Mouse (Mus musculus): ENCODE data around the gene Gm11444. TPM values are rescaled to one million over a fixed set of nuclear protein-coding genes. Genes with fewer than 3 reads are reported as not detected.

Gm11444 gene
- polyA plus RNA-seq, 1 experiment: not detected

DNA sequence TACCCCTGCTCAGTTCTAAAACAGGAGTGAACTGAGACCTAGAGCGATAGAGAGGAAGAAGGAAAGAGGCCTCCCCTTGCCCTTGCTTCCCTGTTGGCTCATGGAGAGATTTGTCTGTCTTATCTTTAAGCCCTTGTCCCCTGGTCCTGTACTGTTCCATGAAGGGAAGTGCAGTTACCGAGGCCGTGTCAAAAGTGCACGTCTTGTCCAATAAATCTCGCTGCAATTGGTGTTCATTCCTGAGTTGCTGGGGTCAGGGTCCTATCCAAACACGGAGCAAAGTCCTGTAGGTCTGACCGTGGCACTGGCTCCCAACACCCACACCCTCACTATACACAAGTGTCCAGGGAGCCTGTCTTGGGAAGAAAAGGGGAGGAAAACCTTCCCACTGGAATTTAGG lies 24.3 kb downstream of the Gm11444 start:
- no peaks in the 10 kb centered on the region for H3K9me3 ChIP-seq (replicated peaks; ENCODE audit: control insufficient read depth, insufficient read depth, low read length, poor library complexity, severe bottlenecking)
- H3K27ac ChIP-seq (ENCODE audit: insufficient read depth, low read length): no peak overlapping the region
- no peaks in the 10 kb centered on the region for H3K36me3 ChIP-seq (ENCODE audit: control insufficient read depth, insufficient read depth, low read length, poor library complexity, severe bottlenecking)
- no peak overlapping the region for H3K4me3 ChIP-seq (ENCODE audit: low read depth, low read length)
- TF ChIP-seq EP300 (IDR thresholded peaks at IDR 0.05; ENCODE audit: insufficient read depth, low read depth, low read length): no peak
- TF ChIP-seq CTCF (IDR thresholded peaks at IDR 0.05; ENCODE audit: low read depth, low read length): no peak
- TF ChIP-seq POLR2A (IDR thresholded peaks at IDR 0.05; ENCODE audit: insufficient read depth, low read length): no peak
- peaks cover 19% of the 10 kb centered on the region for H3K27me3 ChIP-seq (ENCODE audit: control insufficient read depth, insufficient read depth, low read length, poor library complexity, severe bottlenecking)
- H3K4me1 ChIP-seq (ENCODE audit: control insufficient read depth, insufficient read depth, low read length): no peaks in the 10 kb centered on the region
- no peak overlapping the region for H3K9ac ChIP-seq (ENCODE audit: low read depth, poor library complexity, severe bottlenecking)

GRCm38 (mm10) chr11:85825031-85825430 lies 25.1 kb downstream of the Gm11444 start:
- no peaks in the 10 kb centered on the region for H3K4me1 ChIP-seq (ENCODE audit: control insufficient read depth, insufficient read depth, low read length)
- no peaks in the 10 kb centered on the region for H3K9me3 ChIP-seq (replicated peaks; ENCODE audit: control insufficient read depth, insufficient read depth, low read length, poor library complexity, severe bottlenecking)
- no peak overlapping the region for H3K9ac ChIP-seq (ENCODE audit: low read depth, poor library complexity, severe bottlenecking)
- no peak overlapping the region for H3K27ac ChIP-seq (ENCODE audit: insufficient read depth, low read length)
- peaks cover 14% of the 10 kb centered on the region for H3K27me3 ChIP-seq (ENCODE audit: control insufficient read depth, insufficient read depth, low read length, poor library complexity, severe bottlenecking)
- no peaks in the 10 kb centered on the region for H3K36me3 ChIP-seq (ENCODE audit: control insufficient read depth, insufficient read depth, low read length, poor library complexity, severe bottlenecking)
- no peak overlapping the region for H3K4me3 ChIP-seq (ENCODE audit: low read depth, low read length)
- TF ChIP-seq CTCF (IDR thresholded peaks at IDR 0.05; ENCODE audit: low read depth, low read length): no peak
- TF ChIP-seq POLR2A (IDR thresholded peaks at IDR 0.05; ENCODE audit: insufficient read depth, low read length): no peak
- TF ChIP-seq EP300 (IDR thresholded peaks at IDR 0.05; ENCODE audit: insufficient read depth, low read depth, low read length): no peak

- H3K4me1 ChIP-seq (ENCODE audit: control insufficient read depth, insufficient read depth, low read length): no peaks in the 10 kb centered on the region
- H3K4me3 ChIP-seq (ENCODE audit: low read depth, low read length): no peak overlapping the region
- no peaks in the 10 kb centered on the region for H3K9me3 ChIP-seq (replicated peaks; ENCODE audit: control insufficient read depth, insufficient read depth, low read length, poor library complexity, severe bottlenecking)
- no peak overlapping the region for H3K27ac ChIP-seq (ENCODE audit: insufficient read depth, low read length)
- no peak overlapping the region for H3K9ac ChIP-seq (ENCODE audit: low read depth, poor library complexity, severe bottlenecking)
- peaks cover 3% of the 10 kb centered on the region for H3K27me3 ChIP-seq (ENCODE audit: control insufficient read depth, insufficient read depth, low read length, poor library complexity, severe bottlenecking)
- no peak for TF ChIP-seq POLR2A (IDR thresholded peaks at IDR 0.05; ENCODE audit: insufficient read depth, low read length)
- no peak for TF ChIP-seq EP300 (IDR thresholded peaks at IDR 0.05; ENCODE audit: insufficient read depth, low read depth, low read length)
- TF ChIP-seq CTCF (IDR thresholded peaks at IDR 0.05; ENCODE audit: low read depth, low read length): no peak
- H3K36me3 ChIP-seq (ENCODE audit: control insufficient read depth, insufficient read depth, low read length, poor library complexity, severe bottlenecking): no peaks in the 10 kb centered on the region
Measured at GRCm38 (mm10) chr11:85823794-85824193, 26.3 kb downstream of the Gm11444 start.

DNA sequence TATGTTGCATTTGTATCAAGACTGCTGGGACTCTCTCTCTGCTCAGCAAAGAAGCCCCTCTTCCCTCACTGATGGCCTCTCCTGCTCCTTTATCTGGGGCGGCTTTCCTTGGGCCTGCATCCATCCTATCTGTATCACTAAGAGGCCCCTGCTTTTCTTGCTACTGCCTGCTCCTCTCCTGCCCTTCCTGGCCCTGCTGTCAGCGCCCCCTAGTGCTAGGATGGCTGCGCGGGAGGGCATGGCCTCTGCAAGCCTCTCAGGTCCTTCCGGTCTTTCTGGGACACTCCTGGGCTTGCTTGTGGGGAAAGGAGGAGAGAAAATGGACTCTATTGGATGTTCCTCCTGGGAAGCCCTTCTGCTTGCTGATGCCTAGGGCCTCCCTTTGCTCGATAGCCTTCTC lies 27.0 kb downstream of the Gm11444 start:
- Histone ChIP-seq H3K4me1 (ENCODE audit: control insufficient read depth, insufficient read depth, low read length) (no peaks in the 10 kb centered on the region), H3K9ac (ENCODE audit: low read depth, poor library complexity, severe bottlenecking) (no peak overlapping the region), H3K27ac (ENCODE audit: insufficient read depth, low read length) (no peak overlapping the region), H3K9me3 (replicated peaks; ENCODE audit: control insufficient read depth, insufficient read depth, low read length, poor library complexity, severe bottlenecking) (no peaks in the 10 kb centered on the region), H3K36me3 (ENCODE audit: control insufficient read depth, insufficient read depth, low read length, poor library complexity, severe bottlenecking) (no peaks in the 10 kb centered on the region), H3K4me3 (ENCODE audit: low read depth, low read length) (no peak overlapping the region), H3K27me3 (ENCODE audit: control insufficient read depth, insufficient read depth, low read length, poor library complexity, severe bottlenecking) (0 out of 2 replicates have a peak, but pooled peaks cover 1% of the 10 kb centered on the region)
- TF ChIP-seq POLR2A (IDR thresholded peaks at IDR 0.05; ENCODE audit: insufficient read depth, low read length) (no peak), EP300 (IDR thresholded peaks at IDR 0.05; ENCODE audit: insufficient read depth, low read depth, low read length) (no peak), CTCF (IDR thresholded peaks at IDR 0.05; ENCODE audit: low read depth, low read length) (peak; percentile 94)

DNA sequence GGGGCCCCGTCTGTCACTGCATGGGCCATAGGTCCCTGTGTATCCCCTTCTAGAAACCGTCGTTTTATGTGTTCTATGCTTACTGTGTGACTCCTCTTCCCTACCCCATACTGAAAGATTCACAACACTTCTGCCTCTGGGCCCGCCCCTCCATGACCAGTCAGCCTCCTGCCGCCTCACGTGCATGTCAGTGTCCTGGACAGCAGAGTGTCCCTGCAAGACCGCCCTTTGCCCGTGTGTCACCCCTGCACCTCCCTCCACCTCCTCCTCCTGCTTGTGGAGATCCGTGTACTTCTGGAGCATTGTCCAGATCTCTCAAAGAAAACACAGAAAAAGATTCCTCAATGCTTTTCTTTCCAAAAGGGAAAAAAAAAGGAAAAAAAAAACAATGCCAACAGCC lies 28.5 kb downstream of the Gm11444 start:
- no peak overlapping the region for H3K4me3 ChIP-seq (ENCODE audit: low read depth, low read length)
- H3K27ac ChIP-seq (ENCODE audit: insufficient read depth, low read length): no peak overlapping the region
- no peaks in the 10 kb centered on the region for H3K36me3 ChIP-seq (ENCODE audit: control insufficient read depth, insufficient read depth, low read length, poor library complexity, severe bottlenecking)
- H3K9ac ChIP-seq (ENCODE audit: low read depth, poor library complexity, severe bottlenecking): no peak overlapping the region
- 0 out of 2 replicates have a peak, but pooled peaks cover 1% of the 10 kb centered on the region for H3K27me3 ChIP-seq (ENCODE audit: control insufficient read depth, insufficient read depth, low read length, poor library complexity, severe bottlenecking)
- no peaks in the 10 kb centered on the region for H3K9me3 ChIP-seq (replicated peaks; ENCODE audit: control insufficient read depth, insufficient read depth, low read length, poor library complexity, severe bottlenecking)
- TF ChIP-seq POLR2A (IDR thresholded peaks at IDR 0.05; ENCODE audit: insufficient read depth, low read length): no peak
- H3K4me1 ChIP-seq (ENCODE audit: control insufficient read depth, insufficient read depth, low read length): no peaks in the 10 kb centered on the region

- no peak overlapping the region for H3K9ac ChIP-seq (ENCODE audit: low read depth, poor library complexity, severe bottlenecking)
- H3K27me3 ChIP-seq (ENCODE audit: control insufficient read depth, insufficient read depth, low read length, poor library complexity, severe bottlenecking): no peaks in the 10 kb centered on the region
- H3K4me1 ChIP-seq (ENCODE audit: control insufficient read depth, insufficient read depth, low read length): no peaks in the 10 kb centered on the region
Measured at GRCm38 (mm10) chr11:85820959-85821358, 29.2 kb downstream of the Gm11444 start.

More at GRCm38 (mm10) chr11:85820959-85821358, 29.2 kb downstream of the Gm11444 start:
- no peaks in the 10 kb centered on the region for H3K36me3 ChIP-seq (ENCODE audit: control insufficient read depth, insufficient read depth, low read length, poor library complexity, severe bottlenecking)
- no peaks in the 10 kb centered on the region for H3K9me3 ChIP-seq (replicated peaks; ENCODE audit: control insufficient read depth, insufficient read depth, low read length, poor library complexity, severe bottlenecking)
- no peak overlapping the region for H3K4me3 ChIP-seq (ENCODE audit: low read depth, low read length)
- TF ChIP-seq EP300 (IDR thresholded peaks at IDR 0.05; ENCODE audit: insufficient read depth, low read depth, low read length): no peak
- no peak for TF ChIP-seq POLR2A (IDR thresholded peaks at IDR 0.05; ENCODE audit: insufficient read depth, low read length)
- TF ChIP-seq CTCF (IDR thresholded peaks at IDR 0.05; ENCODE audit: low read depth, low read length): no peak
- H3K27ac ChIP-seq (ENCODE audit: insufficient read depth, low read length): no peak overlapping the region

All from ES-Bruce4 (cell line).